Mouse (Mus musculus): ENCODE results near the gene Rapgef6.

Gene Rapgef6

GRCm38 (mm10) chr11:54684831-54685230, 162.2 kb downstream of the Rapgef6 start:
- ATAC-seq (ENCODE audit: insufficient number of reproducible peaks, low FRiP score, low TSS enrichment), result no peak

- ATAC-seq (ENCODE audit: insufficient number of reproducible peaks, low FRiP score, low TSS enrichment), result no peak
Observed at GRCm38 (mm10) chr11:54690171-54690570, 167.5 kb downstream of the Rapgef6 start.

GRCm38 (mm10) chr11:54691179-54691578, 168.5 kb downstream of the Rapgef6 start:
- ATAC-seq (ENCODE audit: insufficient number of reproducible peaks, low FRiP score, low TSS enrichment), result no peak

- ATAC-seq (ENCODE audit: insufficient number of reproducible peaks, low FRiP score, low TSS enrichment), result no peak
Observed at GRCm38 (mm10) chr11:54693696-54694095, 171.0 kb downstream of the Rapgef6 start.

GRCm38 (mm10) chr11:54694291-54694690, 171.6 kb downstream of the Rapgef6 start:
- ATAC-seq (ENCODE audit: insufficient number of reproducible peaks, low FRiP score, low TSS enrichment), result no peak

- no peak for ATAC-seq (ENCODE audit: insufficient number of reproducible peaks, low FRiP score, low TSS enrichment)
Observed at GRCm38 (mm10) chr11:54695951-54696350, 173.3 kb downstream of the Rapgef6 start.

- ATAC-seq (ENCODE audit: insufficient number of reproducible peaks, low FRiP score, low TSS enrichment), result no peak
Observed at GRCm38 (mm10) chr11:54697611-54698010, 175.0 kb downstream of the Rapgef6 start.

- no peak for ATAC-seq (ENCODE audit: insufficient number of reproducible peaks, low FRiP score, low TSS enrichment)
Observed at GRCm38 (mm10) chr11:54698636-54699035, 176.0 kb downstream of the Rapgef6 start.

- no peak for ATAC-seq (ENCODE audit: insufficient number of reproducible peaks, low FRiP score, low TSS enrichment)
Observed at GRCm38 (mm10) chr11:54699972-54700371, 177.3 kb downstream of the Rapgef6 start.

- ATAC-seq (ENCODE audit: insufficient number of reproducible peaks, low FRiP score, low TSS enrichment), result no peak
Observed at GRCm38 (mm10) chr11:54701848-54702247, 179.2 kb downstream of the Rapgef6 start.

GRCm38 (mm10) chr11:54703306-54703705, 180.7 kb downstream of the Rapgef6 start:
- no peak for ATAC-seq (ENCODE audit: insufficient number of reproducible peaks, low FRiP score, low TSS enrichment)

- ATAC-seq (ENCODE audit: insufficient number of reproducible peaks, low FRiP score, low TSS enrichment), result no peak
Observed at GRCm38 (mm10) chr11:54708153-54708552, 185.5 kb downstream of the Rapgef6 start.

- no peak for ATAC-seq (ENCODE audit: insufficient number of reproducible peaks, low FRiP score, low TSS enrichment)
Observed at GRCm38 (mm10) chr11:54709645-54710044, 187.0 kb downstream of the Rapgef6 start.

- no peak for ATAC-seq (ENCODE audit: insufficient number of reproducible peaks, low FRiP score, low TSS enrichment)
Observed at GRCm38 (mm10) chr11:54710512-54711293, 188.1 kb downstream of the Rapgef6 start.

GRCm38 (mm10) chr11:54712849-54713248, 190.2 kb downstream of the Rapgef6 start:
- no peak for ATAC-seq (ENCODE audit: insufficient number of reproducible peaks, low FRiP score, low TSS enrichment)

- ATAC-seq (ENCODE audit: insufficient number of reproducible peaks, low FRiP score, low TSS enrichment), result peak; percentile 40; the same call in 1 of the 2 replicates
Observed at GRCm38 (mm10) chr11:54717893-54718292, 195.2 kb downstream of the Rapgef6 start.

GRCm38 (mm10) chr11:54718601-54719000, 196.0 kb downstream of the Rapgef6 start:
- no peak for ATAC-seq (ENCODE audit: insufficient number of reproducible peaks, low FRiP score, low TSS enrichment)

- ATAC-seq (ENCODE audit: insufficient number of reproducible peaks, low FRiP score, low TSS enrichment), result no peak
Observed at GRCm38 (mm10) chr11:54722057-54722456, 199.4 kb downstream of the Rapgef6 start.

GRCm38 (mm10) chr11:54724353-54725034, 201.8 kb downstream of the Rapgef6 start:
- no peak for ATAC-seq (ENCODE audit: insufficient number of reproducible peaks, low FRiP score, low TSS enrichment)

GRCm38 (mm10) chr11:54726571-54727062, 204.0 kb downstream of the Rapgef6 start:
- ATAC-seq (ENCODE audit: insufficient number of reproducible peaks, low FRiP score, low TSS enrichment), result no peak

GRCm38 (mm10) chr11:54727327-54727901, 204.8 kb downstream of the Rapgef6 start:
- no peak for ATAC-seq (ENCODE audit: insufficient number of reproducible peaks, low FRiP score, low TSS enrichment)
